Mouse (Mus musculus) hindbrain, embryonic 11.5 days (tissue): Measurements from ENCODE around the gene Stx18. TPM values are rescaled to one million over a fixed set of nuclear protein-coding genes. Genes with fewer than 3 reads are reported as not detected.

Experiments used
- ATAC-seq: fragments of 200-750 bp; cut with Nextera tagmentation; 2 replicates; pipeline ENCODE4 v1.8.0; 2017; ENCODE audit warnings: mild to moderate bottlenecking, moderate TSS enrichment, moderate library complexity; ENCODE audit not compliant: low FRiP score
- DNase-seq: peaks from one replicate; pipeline ENCODE4 v3.0.0-alpha.2; 2015; ENCODE audit warnings: low spot score
- H3K27ac ChIP-seq: fragments of 300-500 bp; sonication (generic); 2 replicates; pipeline ENCODE4 v1.5.1; 2014; ENCODE audit warnings: mild to moderate bottlenecking, low read depth, low read length
- H3K27me3 ChIP-seq: fragments of 300-500 bp; sonication (generic); 2 replicates; pipeline ENCODE4 v1.6.1; 2014; ENCODE audit warnings: mild to moderate bottlenecking, low read length, moderate library complexity, mixed read lengths; ENCODE audit not compliant: control insufficient read depth, insufficient read depth
- H3K36me3 ChIP-seq: fragments of 300-500 bp; sonication (generic); 2 replicates; pipeline ENCODE4 v1.6.1; 2014; ENCODE audit warnings: mild to moderate bottlenecking, low read length, moderate library complexity, mixed read lengths; ENCODE audit not compliant: control insufficient read depth, insufficient read depth
- H3K4me1 ChIP-seq: fragments of 300-500 bp; sonication (generic); replicated peaks from 2 replicates; pipeline ENCODE4 v1.6.1; 2014; ENCODE audit warnings: low read length, mixed read lengths; ENCODE audit not compliant: control insufficient read depth, insufficient read depth
- H3K4me2 ChIP-seq: fragments of 300-500 bp; sonication (generic); replicated peaks from 2 replicates; pipeline ENCODE4 v1.6.1; 2014; ENCODE audit warnings: mild to moderate bottlenecking, low read depth, low read length
- H3K4me3 ChIP-seq: fragments of 300-500 bp; sonication (generic); 2 replicates; pipeline ENCODE4 v1.5.1; 2014; ENCODE audit warnings: low read depth, low read length
- H3K9ac ChIP-seq: fragments of 300-500 bp; sonication (generic); 2 replicates; pipeline ENCODE4 v1.6.1; 2014; ENCODE audit warnings: low read depth, low read length
- H3K9me3 ChIP-seq: fragments of 300-500 bp; sonication (generic); 2 replicates; pipeline ENCODE4 v1.6.1; 2016; ENCODE audit warnings: low read length; ENCODE audit not compliant: control insufficient read depth
- WGBS: fragments of 180-500 bp; shearing (Covaris S2); extraction: QIAGEN DNeasy Blood & Tissue Kit; methylation state at CpG from one replicate; pipeline ENCODE4 v1.1.7; 2014; 5-methylcytosine and 5-hydroxymethylcytosine counted together
- polyA plus RNA-seq: library from polyadenylated mRNA; unstranded; fragments of >200 nt; fragmentation: Nextera tagmentation; extraction: Ambion mirVana; gene quantifications from 2 replicates; pipeline ENCODE4 v1.2.1, GENCODE M21; 2014

The Stx18 gene
- polyA plus RNA-seq, 1 experiment from 2014 or later: 59.1 TPM

GRCm38 (mm10) chr5:38157481-38158020, 119.0 kb downstream of the Stx18 start:
- peak overlapping the region; percentile 80 for H3K4me2 ChIP-seq
- WGBS: 62% methylated on average over 9 of the region's 9 CpGs
- DNase-seq: no peak
- peak overlapping the region; percentile 95 for H3K9ac ChIP-seq
- no peak for ATAC-seq
- no peaks in the 10 kb centered on the region for H3K9me3 ChIP-seq
- H3K27ac ChIP-seq: 0 out of 2 replicates have a peak overlapping the region, but pooled peaks have one; percentile 18
- H3K27me3 ChIP-seq: 0 out of 2 replicates have a peak, but pooled peaks cover 2% of the 10 kb centered on the region
- H3K36me3 ChIP-seq: peaks cover 16% of the 10 kb centered on the region
- 0 out of 2 replicates have a peak, but pooled peaks cover 9% of the 10 kb centered on the region for H3K4me1 ChIP-seq
- H3K4me3 ChIP-seq: peak overlapping the region; percentile 89

- Histone ChIP-seq H3K9me3 (no peaks in the 10 kb centered on the region), H3K4me3 (peak overlapping the region; percentile 89), H3K36me3 (peaks cover 12% of the 10 kb centered on the region), H3K27ac (peak overlapping the region; percentile 84), H3K4me2 (peak overlapping the region; percentile 80), H3K27me3 (0 out of 2 replicates have a peak, but pooled peaks cover 4% of the 10 kb centered on the region), H3K9ac (peak overlapping the region; percentile 95), H3K4me1 (0 out of 2 replicates have a peak, but pooled peaks cover 8% of the 10 kb centered on the region)
- 2% methylated on average over 17 of the region's 17 CpGs for WGBS
- peak; percentile 51 for ATAC-seq
- peak; percentile 65 for DNase-seq
These were observed 120.0 kb downstream of the Stx18 start for GRCm38 (mm10) chr5:38158501-38158946.

- Histone ChIP-seq H3K9me3 (no peaks in the 10 kb centered on the region), H3K4me2 (peak overlapping the region; percentile 80), H3K9ac (peak overlapping the region; percentile 95), H3K4me1 (0 out of 2 replicates have a peak, but pooled peaks cover 7% of the 10 kb centered on the region), H3K27me3 (0 out of 2 replicates have a peak, but pooled peaks cover 4% of the 10 kb centered on the region), H3K36me3 (peaks cover 10% of the 10 kb centered on the region), H3K4me3 (peak overlapping the region; percentile 89), H3K27ac (peak overlapping the region; percentile 84)
- peak; percentile 86 for DNase-seq
- ATAC-seq: peak; percentile 76
- WGBS: under 1% methylated on average over 70 of the region's 79 CpGs
These were observed 120.5 kb downstream of the Stx18 start for GRCm38 (mm10) chr5:38158947-38159633.

- H3K9me3 ChIP-seq: no peaks in the 10 kb centered on the region
- 9% methylated on average over 35 of the region's 35 CpGs for WGBS
- 0 out of 2 replicates have a peak, but pooled peaks cover 4% of the 10 kb centered on the region for H3K27me3 ChIP-seq
- H3K4me2 ChIP-seq: peak within 1 kb of the TSS; percentile 80
- peaks cover 7% of the 10 kb centered on the region for H3K36me3 ChIP-seq
- H3K9ac ChIP-seq: peak within 1 kb of the TSS; percentile 95
- DNase-seq (no peak), ATAC-seq (peak; percentile 58)
- H3K4me1 ChIP-seq: 0 out of 2 replicates have a peak, but pooled peaks cover 7% of the 10 kb centered on the region
- peak within 1 kb of the TSS; percentile 84 for H3K27ac ChIP-seq
- H3K4me3 ChIP-seq: peak within 1 kb of the TSS; percentile 89
These were observed 121.3 kb downstream of the Stx18 start, which contains the start of gene Nsg1 for GRCm38 (mm10) chr5:38159634-38160413. Gene Nsg1 (minus strand): TSS chr5:38159907.

- Histone ChIP-seq H3K9ac (no peak overlapping the region), H3K27ac (no peak overlapping the region), H3K27me3 (no peaks in the 10 kb centered on the region), H3K4me1 (no peaks in the 10 kb centered on the region), H3K4me3 (no peak overlapping the region), H3K36me3 (no peaks in the 10 kb centered on the region), H3K9me3 (no peaks in the 10 kb centered on the region), H3K4me2 (no peak overlapping the region)
- DNase-seq: no peak
- ATAC-seq: no peak
- 80% methylated on average over 11 of the region's 11 CpGs for WGBS
These were observed 130.0 kb downstream of the Stx18 start for GRCm38 (mm10) chr5:38168497-38168896.

GRCm38 (mm10) chr5:38173766-38174165, 135.2 kb downstream of the Stx18 start:
- DNase-seq (no peak), ATAC-seq (no peak)
- WGBS: 53% methylated on average over 5 of the region's 5 CpGs
- Histone ChIP-seq H3K9me3 (no peaks in the 10 kb centered on the region), H3K9ac (no peak overlapping the region), H3K4me1 (no peaks in the 10 kb centered on the region), H3K36me3 (no peaks in the 10 kb centered on the region), H3K4me2 (no peak overlapping the region), H3K27ac (no peak overlapping the region), H3K27me3 (no peaks in the 10 kb centered on the region), H3K4me3 (no peak overlapping the region)

- Histone ChIP-seq H3K36me3 (no peaks in the 10 kb centered on the region), H3K4me2 (no peak overlapping the region), H3K27ac (no peak overlapping the region), H3K9ac (no peak overlapping the region), H3K4me3 (no peak overlapping the region), H3K9me3 (no peaks in the 10 kb centered on the region), H3K27me3 (no peaks in the 10 kb centered on the region), H3K4me1 (no peaks in the 10 kb centered on the region)
- no peak for DNase-seq
- ATAC-seq: no peak
- WGBS: 83% methylated on average over 16 of the region's 16 CpGs
These were observed 135.8 kb downstream of the Stx18 start for GRCm38 (mm10) chr5:38174256-38174912.

GRCm38 (mm10) chr5:38184688-38185285, 146.2 kb downstream of the Stx18 start:
- Histone ChIP-seq H3K4me1 (no peaks in the 10 kb centered on the region), H3K9ac (no peak overlapping the region), H3K4me2 (no peak overlapping the region), H3K36me3 (no peaks in the 10 kb centered on the region), H3K27me3 (no peaks in the 10 kb centered on the region), H3K4me3 (no peak overlapping the region), H3K9me3 (no peaks in the 10 kb centered on the region), H3K27ac (no peak overlapping the region)
- DNase-seq (no peak), ATAC-seq (no peak)
- 87% methylated on average over 6 of the region's 6 CpGs for WGBS
